ENCODE assay signal across 26 mouse cellular contexts in genomic region chr2:48468895-48469294, GRCm38 (mm10).
A peak's percentile ranks its signal among the peaks of the same experiment; 100 is the strongest.
DNase-seq lines count a peak whose midpoint lies in the region; TF ChIP-seq lines count a peak whose summit lies in the region.
"Had no signal": no experiment of that assay in that cellular context is flagged by ENCODE, and none has a peak within 500 bp of the region (broad histone marks: within the 10 kb centered on the region; RNA-seq: fewer than 3 reads in every experiment).

No protein-coding gene starts in this region.

- no peak for DNase-seq in heart, adult 2 months
- DNase-seq in heart, postnatal 10 days = no peak
- DNase-seq in 3134 (ENCODE audit: extremely low read depth, insufficient read length, low spot score) = peak; percentile 27
- peak; percentile 57 for DNase-seq in 416B (ENCODE audit: low read depth)
- peak; percentile 45 for DNase-seq in adipocyte (ENCODE audit: low spot score)
- DNase-seq in limb, embryonic 10.5 days (ENCODE audit: low spot score) = no peak
- no peak for DNase-seq in right cerebral cortex, postnatal 36 days (ENCODE audit: low spot score in 2 of 2)
- DNase-seq in testis, postnatal 14 days (ENCODE audit: low spot score) = no peak
- DNase-seq: adrenal gland, postnatal 10 days; adrenal gland, postnatal 36 days; B cell, adult 2 months; cerebellum, adult 11 months; cerebellum, adult 2 months; cerebellum, adult 9-11 months; cerebellum, postnatal 25 days; gastrocnemius, postnatal 36 days; kidney, adult 2 months had no signal

- no peaks in the 10 kb centered on the region for H3K27me3 ChIP-seq in heart, adult 2 months (ENCODE audit: control insufficient read depth, insufficient read depth, low read length)
- H3K27me3 ChIP-seq in limb, embryonic 10.5 days (ENCODE audit: low read depth, poor library complexity, severe bottlenecking) = no peaks in the 10 kb centered on the region
- H3K27me3 ChIP-seq: CH12.LX; embryonic facial prominence, embryonic 12.5 days; embryonic facial prominence, embryonic 15.5 days; forebrain, embryonic 13.5 days; heart, embryonic 12.5 days; heart, embryonic 15.5 days; hindbrain, embryonic 12.5 days; hindbrain, embryonic 15.5 days had no signal

- TF ChIP-seq CTCF in heart, adult 2 months (IDR thresholded peaks at IDR 0.05) = no peak

- no peak overlapping the region for H3K4me3 ChIP-seq in heart, adult 2 months
- no peak overlapping the region for H3K4me3 ChIP-seq in limb, embryonic 10.5 days
- H3K4me3 ChIP-seq: embryonic facial prominence, embryonic 12.5 days; embryonic facial prominence, embryonic 15.5 days; forebrain, embryonic 13.5 days; heart, embryonic 12.5 days; heart, embryonic 15.5 days; hindbrain, embryonic 12.5 days; hindbrain, embryonic 15.5 days had no signal

- 42% methylated on average over 4 of the region's 4 CpGs for WGBS in heart, adult 2 months
- WGBS in limb, embryonic 10.5 days = 91% methylated on average over 4 of the region's 4 CpGs

- H3K79me2 ChIP-seq in heart, adult 2 months (replicated peaks; ENCODE audit: control insufficient read depth, insufficient read depth, low read length) = no peaks in the 10 kb centered on the region

- H3K4me1 ChIP-seq in heart, adult 2 months (ENCODE audit: control insufficient read depth, insufficient read depth, low read length) = peaks cover 4% of the 10 kb centered on the region
- H3K4me1 ChIP-seq in limb, embryonic 10.5 days = peaks cover 3% of the 10 kb centered on the region; the same call in 1 of the 2 replicates
- H3K4me1 ChIP-seq: embryonic facial prominence, embryonic 12.5 days; embryonic facial prominence, embryonic 15.5 days; heart, embryonic 12.5 days; heart, embryonic 15.5 days; hindbrain, embryonic 12.5 days; hindbrain, embryonic 15.5 days had no signal

- no peak for TF ChIP-seq POLR2A in heart, adult 2 months (IDR thresholded peaks at IDR 0.05; ENCODE audit: insufficient read depth, low read depth, low read length)

- H3K9ac ChIP-seq in heart, adult 2 months (ENCODE audit: low read depth, low read length) = no peak overlapping the region
- H3K9ac ChIP-seq: embryonic facial prominence, embryonic 12.5 days; embryonic facial prominence, embryonic 15.5 days; forebrain, embryonic 13.5 days; heart, embryonic 12.5 days; heart, embryonic 15.5 days; hindbrain, embryonic 12.5 days; hindbrain, embryonic 15.5 days had no signal

- peak overlapping the region; percentile 70 for H3K27ac ChIP-seq in heart, adult 2 months
- H3K27ac ChIP-seq in limb, embryonic 10.5 days = no peak overlapping the region
- H3K27ac ChIP-seq: embryonic facial prominence, embryonic 12.5 days; embryonic facial prominence, embryonic 15.5 days; forebrain, embryonic 13.5 days; heart, embryonic 15.5 days; hindbrain, embryonic 12.5 days; hindbrain, embryonic 15.5 days had no signal

- intact Hi-C loops in heart, adult 2 months (cut with DNase I) = loop anchor here (2.0 kb wide), 1 partner anchor 70 kb away; no protein-coding TSS in a partner anchor
- intact Hi-C loops in heart, postnatal 10 days (cut with DNase I) = no loop called here

- H3K9me3 ChIP-seq in limb, embryonic 10.5 days (replicated peaks) = no peaks in the 10 kb centered on the region
- H3K9me3 ChIP-seq: embryonic facial prominence, embryonic 12.5 days; embryonic facial prominence, embryonic 15.5 days; forebrain, embryonic 13.5 days; G1E; heart, embryonic 12.5 days; heart, embryonic 15.5 days; hindbrain, embryonic 12.5 days; hindbrain, embryonic 15.5 days had no signal

- H3K36me3 ChIP-seq in heart, adult 2 months (ENCODE audit: control insufficient read depth, insufficient read depth, low read length) = no peaks in the 10 kb centered on the region
- H3K36me3 ChIP-seq in limb, embryonic 10.5 days = no peaks in the 10 kb centered on the region
- H3K36me3 ChIP-seq: embryonic facial prominence, embryonic 12.5 days; embryonic facial prominence, embryonic 15.5 days; G1E; heart, embryonic 12.5 days; heart, embryonic 15.5 days; hindbrain, embryonic 12.5 days; hindbrain, embryonic 15.5 days had no signal

- TF ChIP-seq EP300 in heart, adult 2 months (IDR thresholded peaks at IDR 0.05; ENCODE audit: insufficient read depth, low read depth, low read length) = no peak

Comparison
In these comparisons a context has a peak if more than half of its experiments do, and no peak if none do; other contexts are left out.
1. DNase-seq: peak in 3134 (single experiment), 416B (single experiment) and adipocyte (single experiment); none in heart, adult 2 months (0 of 2), heart, postnatal 10 days (0 of 2), limb, embryonic 10.5 days (single experiment), right cerebral cortex, postnatal 36 days (0 of 2) and testis, postnatal 14 days (single experiment).